Mouse (Mus musculus): ENCODE data around the gene Slc2a5.

The Slc2a5 gene

GRCm38 (mm10) chr4:150098880-150099279 is 20.2 kb upstream of the Slc2a5 start:
- DNase-seq (ENCODE audit: inconsistent age in 2 of 2, low spot score in 1 of 2) = peak; percentile 47 to 91

- no peak for DNase-seq (ENCODE audit: inconsistent age in 2 of 2, low spot score in 1 of 2)
Observed at GRCm38 (mm10) chr4:150102822-150103221, 16.3 kb upstream of the Slc2a5 start.

GRCm38 (mm10) chr4:150105671-150106070 is 13.4 kb upstream of the Slc2a5 start:
- no peak for DNase-seq (ENCODE audit: inconsistent age in 2 of 2, low spot score in 1 of 2)

GRCm38 (mm10) chr4:150106637-150107036 is 12.4 kb upstream of the Slc2a5 start:
- no peak for DNase-seq (ENCODE audit: inconsistent age in 2 of 2, low spot score in 1 of 2)

GRCm38 (mm10) chr4:150109636-150110035 is 9.4 kb upstream of the Slc2a5 start:
- no peak for DNase-seq (ENCODE audit: inconsistent age in 2 of 2, low spot score in 1 of 2)

GRCm38 (mm10) chr4:150110373-150110772 is 8.7 kb upstream of the Slc2a5 start:
- DNase-seq (ENCODE audit: inconsistent age in 2 of 2, low spot score in 1 of 2) = no peak

- peak; percentile 45 to 82 for DNase-seq (ENCODE audit: inconsistent age in 2 of 2, low spot score in 1 of 2)
Observed at GRCm38 (mm10) chr4:150112867-150113266, 6.2 kb upstream of the Slc2a5 start.

- no peak for DNase-seq (ENCODE audit: inconsistent age in 2 of 2, low spot score in 1 of 2)
Observed at GRCm38 (mm10) chr4:150114505-150115061, 4.5 kb upstream of the Slc2a5 start.

GRCm38 (mm10) chr4:150117311-150117710 is 1.8 kb upstream of the Slc2a5 start:
- DNase-seq (ENCODE audit: inconsistent age in 2 of 2, low spot score in 1 of 2) = no peak

GRCm38 (mm10) chr4:150118163-150118562 is 920 bp upstream of the Slc2a5 start:
- no peak for DNase-seq (ENCODE audit: inconsistent age in 2 of 2, low spot score in 1 of 2)

GRCm38 (mm10) chr4:150119640-150120039 is 557 bp downstream of the Slc2a5 start:
- peak in 1 of 2 experiments; percentile 61 for DNase-seq (ENCODE audit: inconsistent age in 2 of 2, low spot score in 1 of 2)

- peak in 1 of 2 experiments; percentile 41 for DNase-seq (ENCODE audit: inconsistent age in 2 of 2, low spot score in 1 of 2)
Observed at GRCm38 (mm10) chr4:150120173-150120833, 1.2 kb downstream of the Slc2a5 start.

GRCm38 (mm10) chr4:150121430-150121829 is 2.3 kb downstream of the Slc2a5 start:
- no peak for DNase-seq (ENCODE audit: inconsistent age in 2 of 2, low spot score in 1 of 2)

GRCm38 (mm10) chr4:150122476-150122875 is 3.4 kb downstream of the Slc2a5 start:
- DNase-seq (ENCODE audit: inconsistent age in 2 of 2, low spot score in 1 of 2) = no peak

GRCm38 (mm10) chr4:150126373-150126772 is 7.3 kb downstream of the Slc2a5 start:
- DNase-seq (ENCODE audit: inconsistent age in 2 of 2, low spot score in 1 of 2) = no peak

- no peak for DNase-seq (ENCODE audit: inconsistent age in 2 of 2, low spot score in 1 of 2)
Observed at GRCm38 (mm10) chr4:150127894-150128293, 8.8 kb downstream of the Slc2a5 start.

- DNase-seq (ENCODE audit: inconsistent age in 2 of 2, low spot score in 1 of 2) = no peak
Observed at GRCm38 (mm10) chr4:150128571-150128970, 9.5 kb downstream of the Slc2a5 start.

- no peak for DNase-seq (ENCODE audit: inconsistent age in 2 of 2, low spot score in 1 of 2)
Observed at GRCm38 (mm10) chr4:150130661-150131060, 11.6 kb downstream of the Slc2a5 start.

- DNase-seq (ENCODE audit: inconsistent age in 2 of 2, low spot score in 1 of 2) = peak; percentile 26 to 77
Observed at GRCm38 (mm10) chr4:150132692-150133271, 13.7 kb downstream of the Slc2a5 start.

GRCm38 (mm10) chr4:150135254-150135653 is 16.2 kb downstream of the Slc2a5 start:
- no peak for DNase-seq (ENCODE audit: inconsistent age in 2 of 2, low spot score in 1 of 2)

- peak; percentile 71 to 91 for DNase-seq (ENCODE audit: inconsistent age in 2 of 2, low spot score in 1 of 2)
Observed at GRCm38 (mm10) chr4:150136693-150137092, 17.6 kb downstream of the Slc2a5 start.

- DNase-seq (ENCODE audit: inconsistent age in 2 of 2, low spot score in 1 of 2) = no peak
Observed at GRCm38 (mm10) chr4:150137368-150138083, 18.4 kb downstream of the Slc2a5 start.

All from adrenal gland, adult (tissue).